In genomic region chr4:133873926-133874864, GRCm38 (mm10) we compare ENCODE assay signal across 1 mouse cellular context.
TF ChIP-seq lines count a peak whose summit lies in the region.

No protein-coding gene starts in this region.

TF ChIP-seq in MEL, 35 proteins besides CTCF, POLR2A, EP300 and RAD21 (continued from another document):
- TF ChIP-seq BHLHE40 (IDR thresholded peaks at IDR 0.05; ENCODE audit: borderline replicate concordance, low read depth, low read length) (no peak), ETS1 (IDR thresholded peaks at IDR 0.05; ENCODE audit: low read depth, low read length) (no peak), MAFK (IDR thresholded peaks at IDR 0.05; ENCODE audit: borderline replicate concordance, low read depth, low read length) (no peak), MAZ (IDR thresholded peaks at IDR 0.05; ENCODE audit: low read depth, low read length) (no peak), UBTF (IDR thresholded peaks at IDR 0.05; ENCODE audit: borderline replicate concordance, insufficient read depth, low read depth, low read length) (no peak), MXI1 (IDR thresholded peaks at IDR 0.05; ENCODE audit: low read depth, low read length) (no peak), ZMIZ1 (IDR thresholded peaks at IDR 0.05; ENCODE audit: low read depth, low read length) (0 out of 2 replicates have a peak, but pooled peaks have one; percentile 31), RCOR1 (IDR thresholded peaks at IDR 0.05; ENCODE audit: low read depth, low read length) (no peak), HCFC1 (IDR thresholded peaks at IDR 0.05; ENCODE audit: low read depth, low read length) (peak; percentile 58; the same call in 1 of the 2 replicates), ZC3H11A (IDR thresholded peaks at IDR 0.05; ENCODE audit: low read depth, low read length) (no peak), MAX (IDR thresholded peaks at IDR 0.05; ENCODE audit: low read length) (no peak), KAT2A (conservative IDR thresholded peaks at IDR 0.05; ENCODE audit: low read depth, low read length) (no peak), NELFE (IDR thresholded peaks at IDR 0.05; ENCODE audit: low read depth, low read length) (peak; percentile 50; the same call in 1 of the 2 replicates)
